Mouse (Mus musculus) megakaryocyte, embryonic 14.5 days (primary cell): ENCODE measurements around the gene Taok2.

Source experiments
- FLI1 ChIP-seq: IDR thresholded peaks from 2 replicates; pipeline ENCODE4 v1.6.1; 2012; ENCODE audit warnings: low read length, inconsistent platforms, mixed read lengths
- GATA1 ChIP-seq: IDR thresholded peaks from 3 replicates; pipeline ENCODE4 v1.6.1; 2012; ENCODE audit warnings: mixed read lengths, low read length, inconsistent platforms, borderline replicate concordance

DNA sequence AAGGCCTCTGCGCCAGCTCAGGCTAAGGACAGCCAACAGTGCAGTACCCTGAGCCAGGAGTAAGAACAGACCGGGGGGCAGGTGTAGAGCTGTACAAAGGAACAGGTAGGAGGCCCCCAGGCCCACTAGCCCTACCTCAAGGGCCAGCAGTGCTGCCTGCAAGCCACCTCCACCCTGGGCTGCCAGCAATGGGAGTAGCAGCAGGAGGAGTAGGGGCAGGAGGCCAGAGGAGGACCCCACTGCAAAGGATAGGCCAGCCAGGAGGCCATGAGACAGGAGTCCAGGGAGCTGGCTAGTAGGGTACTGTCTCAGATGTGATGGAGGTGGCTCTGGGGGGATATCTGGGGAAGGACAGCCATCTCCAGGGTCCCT, 14.0 kb downstream of the Taok2 start:
- no peak for TF ChIP-seq GATA1
- no peak for TF ChIP-seq FLI1
